11 mouse cellular contexts compared by ENCODE assay signal in genomic region chr16:81437091-81437867, GRCm38 (mm10).
DNase-seq lines count a peak whose midpoint lies in the region; ATAC-seq and TF ChIP-seq lines count a peak whose summit lies in the region.
"Had no signal": no experiment of that assay in that cellular context is flagged by ENCODE, and none has a peak within 500 bp of the region (broad histone marks: within the 10 kb centered on the region; RNA-seq: fewer than 3 reads in every experiment).

No protein-coding gene starts in this region.

- H3K27ac ChIP-seq in forebrain, embryonic 10.5 days, result no peak overlapping the region
- no peak overlapping the region for H3K27ac ChIP-seq in midbrain, embryonic 14.5 days (replicated peaks; ENCODE audit: low read depth, low read length)

- no peaks in the 10 kb centered on the region for H3K4me1 ChIP-seq in lung, adult 2 months (ENCODE audit: control insufficient read depth, insufficient read depth, low read length)
- no peaks in the 10 kb centered on the region for H3K4me1 ChIP-seq in forebrain, embryonic 10.5 days
- no peaks in the 10 kb centered on the region for H3K4me1 ChIP-seq in midbrain, embryonic 14.5 days (ENCODE audit: control insufficient read depth, insufficient read depth, low read length)

- H3K27me3 ChIP-seq in forebrain, embryonic 10.5 days (ENCODE audit: poor library complexity, severe bottlenecking), result no peaks in the 10 kb centered on the region
- no peaks in the 10 kb centered on the region for H3K27me3 ChIP-seq in midbrain, embryonic 14.5 days (ENCODE audit: control insufficient read depth, insufficient read depth, low read length)

- H3K9ac ChIP-seq in midbrain, embryonic 14.5 days (replicated peaks; ENCODE audit: low read length), result no peak overlapping the region

- TF ChIP-seq POLR2A in lung, adult 2 months (IDR thresholded peaks at IDR 0.05; ENCODE audit: borderline replicate concordance, extremely low read depth, low read depth, low read length), result no peak

- no peak overlapping the region for H3K4me2 ChIP-seq in midbrain, embryonic 14.5 days (ENCODE audit: low read length)
- H3K4me2 ChIP-seq: heart, embryonic 11.5 days had no signal

- DNase-seq in adrenal gland, postnatal 36 days, result peak; percentile 0 to 25
- no peak for DNase-seq in adrenal gland, postnatal 14 days
- DNase-seq in lung, postnatal 14 days, result peak; percentile 1
- no peak for DNase-seq in lung, adult 2 months
- peak; percentile 37 for DNase-seq in lung, postnatal 36 days
- peak; percentile 17 for DNase-seq in skeletal muscle tissue, adult 2 months (ENCODE audit: low read depth, low spot score)
- no peak for DNase-seq in forebrain, embryonic 10.5 days (ENCODE audit: extremely low spot score, low spot score)
- no peak for DNase-seq in midbrain, embryonic 14.5 days
- DNase-seq: cerebellum, adult 9-11 months had no signal

- H3K36me3 ChIP-seq in forebrain, embryonic 10.5 days (replicated peaks), result no peaks in the 10 kb centered on the region
- H3K36me3 ChIP-seq in midbrain, embryonic 14.5 days (ENCODE audit: control insufficient read depth, insufficient read depth, low read length), result peaks cover 9% of the 10 kb centered on the region; the same call in 1 of the 2 replicates

- H3K4me3 ChIP-seq in lung, adult 2 months (replicated peaks; ENCODE audit: extremely low read depth, low read depth, low read length), result no peak overlapping the region
- no peak overlapping the region for H3K4me3 ChIP-seq in forebrain, embryonic 10.5 days
- no peak overlapping the region for H3K4me3 ChIP-seq in midbrain, embryonic 14.5 days (replicated peaks; ENCODE audit: low read depth, low read length)

- no peak for TF ChIP-seq CTCF in lung, adult 2 months (IDR thresholded peaks at IDR 0.05; ENCODE audit: insufficient read depth, low read length)

- 71% methylated on average over 5 of the region's 5 CpGs for whole genome bisulfite sequencing in lung, adult 2 months
- 91% methylated on average over 5 of the region's 5 CpGs for WGBS in forebrain, embryonic 10.5 days
- 88% methylated on average over 5 of the region's 5 CpGs for WGBS in midbrain, embryonic 14.5 days

- no peaks in the 10 kb centered on the region for H3K9me3 ChIP-seq in forebrain, embryonic 10.5 days
- no peaks in the 10 kb centered on the region for H3K9me3 ChIP-seq in midbrain, embryonic 14.5 days (ENCODE audit: control insufficient read depth, low read length)

- ATAC-seq in midbrain, embryonic 14.5 days (ENCODE audit: low FRiP score, low TSS enrichment), result no peak
- ATAC-seq: intestine, embryonic 16.5 days had no signal

Comparison
In these comparisons a context has a peak if more than half of its experiments do, and no peak if none do; other contexts are left out.
1. DNase-seq: peak in adrenal gland, postnatal 36 days (2 of 2), lung, postnatal 14 days (single experiment), lung, postnatal 36 days (single experiment) and skeletal muscle tissue, adult 2 months (single experiment); none in adrenal gland, postnatal 14 days (single experiment), lung, adult 2 months (single experiment), forebrain, embryonic 10.5 days (single experiment) and midbrain, embryonic 14.5 days (single experiment).